Mouse (Mus musculus): ENCODE data around the gene Cbx7.

Gene Cbx7

GRCm38 (mm10) chr15:79970940-79971339 is at the start of gene Cbx7:
Gene Cbx7 (minus strand): TSS chr15:79971119.
- DNase-seq (ENCODE audit: low read depth, low spot score) = no peak

GRCm38 (mm10) chr15:80020516-80020915 is 49.6 kb upstream of the Cbx7 start:
- no peak for DNase-seq (ENCODE audit: low read depth, low spot score)

- no peak for DNase-seq (ENCODE audit: low read depth, low spot score)
Measured at GRCm38 (mm10) chr15:80019625-80020024, 48.7 kb upstream of the Cbx7 start.

GRCm38 (mm10) chr15:80019220-80019619 is 48.3 kb upstream of the Cbx7 start:
- DNase-seq (ENCODE audit: low read depth, low spot score) = no peak

- no peak for DNase-seq (ENCODE audit: low read depth, low spot score)
Measured at GRCm38 (mm10) chr15:80016563-80017301, 45.8 kb upstream of the Cbx7 start.

- DNase-seq (ENCODE audit: low read depth, low spot score) = no peak
Measured at GRCm38 (mm10) chr15:80015211-80015952, 44.5 kb upstream of the Cbx7 start.

- no peak for DNase-seq (ENCODE audit: low read depth, low spot score)
Measured at GRCm38 (mm10) chr15:80014321-80015210, 43.6 kb upstream of the Cbx7 start, which contains the start of gene Pdgfb. Gene Pdgfb (minus strand): TSS chr15:80014977.

- no peak for DNase-seq (ENCODE audit: low read depth, low spot score)
Measured at GRCm38 (mm10) chr15:80014031-80014320, 43.1 kb upstream of the Cbx7 start.

GRCm38 (mm10) chr15:80013256-80014030 is 42.5 kb upstream of the Cbx7 start:
- DNase-seq (ENCODE audit: low read depth, low spot score) = no peak

- DNase-seq (ENCODE audit: low read depth, low spot score) = no peak
Measured at GRCm38 (mm10) chr15:80012527-80013201, 41.7 kb upstream of the Cbx7 start.

GRCm38 (mm10) chr15:80011778-80012526 is 41.0 kb upstream of the Cbx7 start:
- no peak for DNase-seq (ENCODE audit: low read depth, low spot score)

- no peak for DNase-seq (ENCODE audit: low read depth, low spot score)
Measured at GRCm38 (mm10) chr15:80011194-80011593, 40.3 kb upstream of the Cbx7 start.

GRCm38 (mm10) chr15:80010182-80010558 is 39.3 kb upstream of the Cbx7 start:
- no peak for DNase-seq (ENCODE audit: low read depth, low spot score)

GRCm38 (mm10) chr15:80009421-80010181 is 38.7 kb upstream of the Cbx7 start:
- no peak for DNase-seq (ENCODE audit: low read depth, low spot score)

- no peak for DNase-seq (ENCODE audit: low read depth, low spot score)
Measured at GRCm38 (mm10) chr15:80008461-80008860, 37.5 kb upstream of the Cbx7 start.

- no peak for DNase-seq (ENCODE audit: low read depth, low spot score)
Measured at GRCm38 (mm10) chr15:80006156-80006555, 35.2 kb upstream of the Cbx7 start.

GRCm38 (mm10) chr15:80005436-80005835 is 34.5 kb upstream of the Cbx7 start:
- no peak for DNase-seq (ENCODE audit: low read depth, low spot score)

- DNase-seq (ENCODE audit: low read depth, low spot score) = no peak
Measured at GRCm38 (mm10) chr15:80004644-80005340, 33.9 kb upstream of the Cbx7 start.

GRCm38 (mm10) chr15:80003581-80003980 is 32.7 kb upstream of the Cbx7 start:
- DNase-seq (ENCODE audit: low read depth, low spot score) = no peak
